Mouse (Mus musculus) heart, embryonic 11.5 days (tissue): Measurements from ENCODE around the gene Fancd2os. TPM values are rescaled to one million over a fixed set of nuclear protein-coding genes. Genes with fewer than 3 reads are reported as not detected.
A peak's percentile ranks its signal among the peaks of the same experiment; 100 is the strongest.

Source experiments
- ATAC-seq: fragments of 200-750 bp; cut with Nextera tagmentation; replicated peaks from 2 replicates; pipeline ENCODE4 v1.8.0; 2017; ENCODE audit warnings: moderate library complexity; ENCODE audit not compliant: insufficient number of reproducible peaks, low FRiP score, low TSS enrichment
- H3K27ac ChIP-seq: fragments of 300-500 bp; sonication (generic); 2 replicates; pipeline ENCODE4 v1.5.1; 2014; ENCODE audit warnings: mild to moderate bottlenecking, low read depth, low read length
- H3K27me3 ChIP-seq: fragments of 300-500 bp; sonication (generic); 2 replicates; pipeline ENCODE4 v1.6.1; 2014; ENCODE audit warnings: mild to moderate bottlenecking, low read length, mixed read lengths; ENCODE audit not compliant: control insufficient read depth, insufficient read depth
- H3K36me3 ChIP-seq: fragments of 300-500 bp; sonication (generic); 2 replicates; pipeline ENCODE4 v1.6.1; 2014; ENCODE audit warnings: mild to moderate bottlenecking, low read length, moderate library complexity, mixed read lengths; ENCODE audit not compliant: control insufficient read depth, insufficient read depth
- H3K4me1 ChIP-seq: fragments of 300-500 bp; sonication (generic); 2 replicates; pipeline ENCODE4 v1.6.1; 2014; ENCODE audit warnings: low read length; ENCODE audit not compliant: control insufficient read depth, insufficient read depth
- H3K4me2 ChIP-seq: fragments of 300-500 bp; sonication (generic); 2 replicates; pipeline ENCODE4 v1.6.1; 2014; ENCODE audit warnings: mild to moderate bottlenecking, moderate library complexity
- H3K4me3 ChIP-seq: fragments of 300-500 bp; sonication (generic); 2 replicates; pipeline ENCODE4 v1.5.1; 2014; ENCODE audit warnings: low read depth, low read length
- H3K9ac ChIP-seq: fragments of 300-500 bp; sonication (generic); 2 replicates; pipeline ENCODE4 v1.6.1; 2014; ENCODE audit warnings: mild to moderate bottlenecking, low read depth, low read length, moderate library complexity
- H3K9me3 ChIP-seq: fragments of 300-500 bp; sonication (generic); replicated peaks from 2 replicates; pipeline ENCODE4 v1.6.1; 2016; ENCODE audit warnings: low read length; ENCODE audit not compliant: control insufficient read depth
- WGBS: fragments of 180-500 bp; shearing (Covaris S2); extraction: QIAGEN DNeasy Blood & Tissue Kit; methylation state at CpG from one replicate; pipeline ENCODE4 v1.1.7; 2014; ENCODE audit not compliant: insufficient replicate concordance; 5-methylcytosine and 5-hydroxymethylcytosine counted together
- polyA plus RNA-seq: library from polyadenylated mRNA; unstranded; fragments of >200 nt; fragmentation: Nextera tagmentation; extraction: Ambion mirVana; gene quantifications from 2 replicates; pipeline ENCODE4 v1.2.1, GENCODE M21; 2014

Gene Fancd2os
- polyA plus RNA-seq, 1 experiment from 2014 or later, result 0.57 TPM

- H3K4me2 ChIP-seq, result peak within 1 kb of the TSS; percentile 81
- H3K36me3 ChIP-seq, result no peaks in the 10 kb centered on the region
- no peaks in the 10 kb centered on the region; the same call in 1 of the 2 replicates for H3K4me1 ChIP-seq
- H3K4me3 ChIP-seq, result peak within 1 kb of the TSS; percentile 56
- 8% methylated on average over 37 of the region's 37 CpGs for WGBS
- peak within 1 kb of the TSS; percentile 75 for H3K9ac ChIP-seq
- H3K9me3 ChIP-seq, result no peaks in the 10 kb centered on the region
- no peaks in the 10 kb centered on the region for H3K27me3 ChIP-seq
- H3K27ac ChIP-seq, result no peak within 1 kb of the TSS
- ATAC-seq, result peak; percentile 88
Measured at GRCm38 (mm10) chr6:113638302-113639040, 38.0 kb upstream of the Fancd2os start, which contains the start of gene Irak2. TSS of gene Irak2 (plus strand) at chr6:113638467.

DNA sequence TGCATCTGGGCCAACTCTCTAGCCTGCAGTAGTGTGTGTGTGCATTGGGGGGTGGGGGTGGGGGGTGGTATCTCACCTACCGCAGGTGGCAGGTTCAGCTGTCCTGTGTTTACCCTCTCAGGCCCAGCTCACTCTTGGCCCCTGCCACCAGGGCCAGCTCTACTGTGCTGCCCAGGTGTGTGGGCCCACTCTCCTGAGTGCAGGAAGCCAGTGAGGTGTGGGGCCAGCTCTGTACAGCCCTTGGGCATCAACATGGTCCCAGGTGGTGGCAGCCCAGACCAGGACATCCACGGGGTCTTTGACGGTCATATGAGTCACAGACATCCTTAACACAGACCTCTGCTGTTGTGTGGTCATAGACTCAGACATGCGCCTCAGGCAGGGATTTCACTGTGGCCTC lies 32.3 kb upstream of the Fancd2os start:
- H3K27me3 ChIP-seq, result no peaks in the 10 kb centered on the region
- H3K36me3 ChIP-seq, result peaks cover 14% of the 10 kb centered on the region
- no peaks in the 10 kb centered on the region for H3K9me3 ChIP-seq
- no peak overlapping the region for H3K9ac ChIP-seq
- H3K27ac ChIP-seq, result no peak overlapping the region
- no peak for ATAC-seq
- H3K4me3 ChIP-seq, result no peak overlapping the region
- no peak overlapping the region for H3K4me2 ChIP-seq
- WGBS, result 88% methylated on average over 4 of the region's 4 CpGs
- no peaks in the 10 kb centered on the region; the same call in 1 of the 2 replicates for H3K4me1 ChIP-seq

DNA sequence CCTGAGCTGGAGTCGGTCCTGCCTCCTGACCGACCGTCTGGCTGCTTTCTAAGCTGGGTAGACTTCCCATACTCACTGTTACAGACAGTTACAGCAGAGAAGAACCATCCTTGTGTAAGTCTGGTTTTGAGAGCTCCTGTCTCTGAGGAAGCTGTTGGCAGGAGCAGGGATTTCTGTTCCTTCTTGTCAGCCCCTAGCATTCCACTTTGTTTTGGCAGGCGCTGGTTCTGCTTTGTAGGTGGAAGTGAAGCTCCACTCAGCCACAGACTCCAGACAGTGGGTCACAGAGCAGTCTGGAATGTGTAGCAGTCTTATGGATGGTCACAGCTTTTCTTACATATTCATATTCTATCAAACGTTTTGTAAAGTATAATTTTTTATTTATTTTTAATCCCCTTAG lies 29.8 kb upstream of the Fancd2os start:
- ATAC-seq, result no peak
- H3K27me3 ChIP-seq, result no peaks in the 10 kb centered on the region
- 72% methylated on average over 5 of the region's 5 CpGs for WGBS
- no peak overlapping the region for H3K27ac ChIP-seq
- peaks cover 2% of the 10 kb centered on the region for H3K4me1 ChIP-seq
- no peak overlapping the region for H3K9ac ChIP-seq
- no peak overlapping the region for H3K4me2 ChIP-seq
- no peak overlapping the region for H3K4me3 ChIP-seq
- H3K9me3 ChIP-seq, result no peaks in the 10 kb centered on the region
- peaks cover 17% of the 10 kb centered on the region for H3K36me3 ChIP-seq

DNA sequence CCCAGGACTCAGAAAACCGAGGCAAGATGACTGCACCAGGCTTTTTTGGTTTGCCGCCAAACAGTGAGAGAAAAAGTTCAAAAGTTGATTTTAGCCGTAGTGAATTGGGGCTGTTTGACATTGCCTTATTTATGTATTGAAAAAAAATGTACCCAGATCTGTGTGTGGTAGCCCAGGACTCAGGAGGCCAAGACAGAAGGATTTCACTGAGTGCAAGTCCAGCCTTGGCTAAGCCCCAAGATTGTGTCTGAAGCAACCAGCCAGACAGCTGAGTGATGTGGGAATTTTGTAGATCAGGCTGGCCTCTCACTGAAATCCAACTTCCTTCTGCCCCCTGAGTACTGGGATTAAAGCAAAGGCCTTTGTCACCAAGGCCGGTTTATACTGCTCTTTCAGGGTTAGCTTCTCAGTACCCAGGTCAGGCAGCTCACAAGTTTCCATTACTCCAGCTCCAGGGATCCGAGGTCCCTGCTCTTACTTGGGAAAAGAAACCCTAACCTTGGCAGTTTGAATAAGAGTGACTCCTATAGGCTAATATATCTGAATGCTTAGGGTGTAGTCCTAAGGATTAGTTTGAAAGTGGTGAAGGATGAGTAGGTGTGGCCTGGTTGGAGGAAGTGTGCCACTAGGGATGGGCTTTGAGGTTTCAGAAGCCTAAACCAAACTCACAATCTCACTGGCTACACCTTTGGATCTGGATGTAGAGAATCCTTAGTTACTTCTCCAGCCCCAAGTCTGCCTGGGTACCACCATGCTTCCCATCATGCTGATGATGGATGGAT lies 24.7 kb upstream of the Fancd2os start:
- Histone ChIP-seq H3K4me3 (peak overlapping the region; percentile 75), H3K4me2 (peak overlapping the region; percentile 87), H3K36me3 (peaks cover 12% of the 10 kb centered on the region), H3K27ac (no peak overlapping the region), H3K9ac (peak overlapping the region; percentile 89), H3K4me1 (peaks cover 9% of the 10 kb centered on the region), H3K9me3 (no peaks in the 10 kb centered on the region), H3K27me3 (no peaks in the 10 kb centered on the region)
- ATAC-seq, result no peak
- WGBS, result 63% methylated on average over 5 of the region's 5 CpGs

DNA sequence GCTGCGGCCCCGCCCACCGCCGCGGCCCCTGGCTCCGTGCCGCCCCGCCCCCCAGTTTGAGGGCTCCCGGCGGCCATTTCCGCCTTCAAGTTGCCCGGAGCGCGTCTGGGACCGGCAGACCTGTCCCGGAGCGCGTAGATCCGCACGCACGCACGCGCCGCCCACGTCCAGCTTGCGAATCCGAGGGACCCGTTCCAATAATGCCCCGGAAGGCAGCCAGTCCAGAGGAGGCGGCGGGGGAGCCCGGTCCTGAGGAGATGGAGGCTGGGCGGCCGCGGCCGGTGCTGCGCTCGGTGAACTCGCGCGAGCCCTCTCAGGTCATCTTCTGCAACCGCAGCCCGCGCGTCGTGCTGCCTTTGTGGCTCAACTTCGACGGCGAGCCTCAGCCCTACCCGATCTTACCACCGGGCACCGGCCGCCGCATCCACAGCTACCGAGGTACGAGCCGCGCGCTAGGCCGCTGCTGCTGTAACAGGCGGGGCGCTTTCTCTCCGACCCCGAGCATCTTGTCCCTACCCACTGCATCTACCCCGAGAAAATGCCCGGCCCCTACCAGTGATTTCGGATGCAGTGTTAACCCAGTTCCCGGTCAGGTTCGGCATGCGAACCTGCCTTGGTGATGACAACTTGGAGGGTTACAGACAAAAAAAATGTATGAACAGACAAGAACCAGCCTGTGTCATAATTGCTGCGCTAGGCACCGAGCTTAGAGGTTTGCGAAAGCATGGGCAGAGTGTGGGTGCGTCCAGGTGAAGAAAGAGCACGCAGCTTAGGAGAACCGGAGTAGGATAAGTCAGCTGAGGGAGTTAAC lies 23.6 kb upstream of the Fancd2os start, which contains the start of gene Vhl:
Gene Vhl (plus strand): TSS at position 19 of the 811 bp plus-strand sequence.
- H3K9me3 ChIP-seq, result no peaks in the 10 kb centered on the region
- peak within 1 kb of the TSS; percentile 68 for H3K27ac ChIP-seq
- peaks cover 9% of the 10 kb centered on the region for H3K4me1 ChIP-seq
- under 1% methylated on average over 70 of the region's 76 CpGs for WGBS
- peak within 1 kb of the TSS; percentile 87 for H3K4me2 ChIP-seq
- H3K36me3 ChIP-seq, result peaks cover 7% of the 10 kb centered on the region; the same call in 1 of the 2 replicates
- H3K4me3 ChIP-seq, result peak within 1 kb of the TSS; percentile 75
- H3K9ac ChIP-seq, result peak within 1 kb of the TSS; percentile 89
- peak; percentile 83 for ATAC-seq
- H3K27me3 ChIP-seq, result no peaks in the 10 kb centered on the region

DNA sequence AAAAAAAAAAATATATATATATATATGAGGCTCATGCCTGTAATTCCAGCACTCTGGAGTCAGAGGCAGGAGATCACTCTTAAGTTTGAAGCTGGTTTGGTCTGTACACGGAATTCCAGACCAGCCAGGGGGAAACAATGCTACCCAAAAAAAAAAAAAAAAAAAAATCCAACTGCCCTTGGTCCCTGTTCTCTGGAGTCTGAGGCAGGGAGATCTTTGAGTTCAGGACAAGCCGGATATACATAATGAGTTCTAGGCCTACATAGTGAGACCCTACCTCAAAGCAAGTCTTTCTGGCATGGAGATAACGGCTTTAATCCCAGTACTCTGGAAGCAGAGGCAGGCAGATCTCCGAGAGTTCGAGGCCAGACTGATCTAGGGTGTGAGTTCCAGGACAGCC lies 22.9 kb upstream of the Fancd2os start:
- Histone ChIP-seq H3K36me3 (peaks cover 5% of the 10 kb centered on the region; the same call in 1 of the 2 replicates), H3K4me3 (peak overlapping the region; percentile 75), H3K9me3 (no peaks in the 10 kb centered on the region), H3K4me1 (peaks cover 9% of the 10 kb centered on the region), H3K27me3 (no peaks in the 10 kb centered on the region), H3K27ac (no peak overlapping the region), H3K4me2 (peak overlapping the region; percentile 87), H3K9ac (no peak overlapping the region)
- ATAC-seq, result 0 out of 2 replicates have a peak, but pooled peaks have one; percentile 11
- 62% methylated on average over 5 of the region's 5 CpGs for WGBS

GRCm38 (mm10) chr6:113615489-113615888 lies 15.0 kb upstream of the Fancd2os start:
- no peaks in the 10 kb centered on the region for H3K9me3 ChIP-seq
- H3K9ac ChIP-seq, result no peak overlapping the region
- H3K27me3 ChIP-seq, result no peaks in the 10 kb centered on the region
- H3K4me1 ChIP-seq, result peaks cover 20% of the 10 kb centered on the region
- ATAC-seq, result no peak
- peaks cover 31% of the 10 kb centered on the region for H3K36me3 ChIP-seq
- WGBS, result 87% methylated on average over 4 of the region's 4 CpGs
- no peak overlapping the region for H3K27ac ChIP-seq
- H3K4me3 ChIP-seq, result no peak overlapping the region
- no peak overlapping the region for H3K4me2 ChIP-seq

GRCm38 (mm10) chr6:113614997-113615396 lies 14.5 kb upstream of the Fancd2os start:
- ATAC-seq, result no peak
- peaks cover 31% of the 10 kb centered on the region for H3K36me3 ChIP-seq
- peaks cover 20% of the 10 kb centered on the region for H3K4me1 ChIP-seq
- no peaks in the 10 kb centered on the region for H3K27me3 ChIP-seq
- H3K4me2 ChIP-seq, result no peak overlapping the region
- no peak overlapping the region for H3K27ac ChIP-seq
- H3K9ac ChIP-seq, result no peak overlapping the region
- no peak overlapping the region for H3K4me3 ChIP-seq
- no peaks in the 10 kb centered on the region for H3K9me3 ChIP-seq
- 96% methylated on average over 8 of the region's 8 CpGs for WGBS
